11 mouse cellular contexts compared by ENCODE assay signal in the genomic region with DNA sequence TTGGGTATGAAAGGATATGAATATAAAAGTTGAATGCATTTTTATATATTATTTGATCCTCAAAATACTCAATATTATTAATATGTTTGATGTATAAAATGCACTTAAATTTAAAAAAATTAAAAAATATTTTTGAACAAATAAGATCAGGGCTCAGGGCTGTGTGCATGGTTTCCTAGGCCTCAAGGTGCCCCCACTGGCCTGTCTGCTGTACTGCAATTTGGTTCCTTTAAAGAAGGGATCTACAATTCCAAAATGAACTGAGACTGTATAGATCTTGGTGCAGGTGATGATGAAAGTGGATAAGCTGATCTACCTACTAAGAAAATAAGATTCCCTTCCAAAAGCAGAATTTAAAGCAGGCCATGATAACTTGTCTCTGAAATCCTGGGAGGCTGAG. TPM values are rescaled to one million over a fixed set of nuclear protein-coding genes. Genes with fewer than 3 reads are reported as not detected.
A peak's percentile ranks its signal among the peaks of the same experiment; 100 is the strongest.
DNase-seq lines count a peak whose midpoint lies in the region; ATAC-seq and TF ChIP-seq lines count a peak whose summit lies in the region.
"Had no signal": no experiment of that assay in that cellular context is flagged by ENCODE, and none has a peak within 500 bp of the region (broad histone marks: within the 10 kb centered on the region; RNA-seq: fewer than 3 reads in every experiment).

No protein-coding gene starts in this region.

- peak; percentile 53 for TF ChIP-seq CTCF in intestine, postnatal 0 days (IDR thresholded peaks at IDR 0.05; ENCODE audit: low read depth)

- no peak overlapping the region for H3K4me3 ChIP-seq in intestine, postnatal 0 days (ENCODE audit: low read depth, low read length)
- no peak overlapping the region for H3K4me3 ChIP-seq in intestine, embryonic 16.5 days (ENCODE audit: low read length)
- H3K4me3 ChIP-seq: hindbrain, embryonic 15.5 days had no signal

- H3K4me1 ChIP-seq in intestine, postnatal 0 days (replicated peaks; ENCODE audit: control insufficient read depth, insufficient read depth, low read length): no peaks in the 10 kb centered on the region
- no peaks in the 10 kb centered on the region for H3K4me1 ChIP-seq in intestine, embryonic 16.5 days (ENCODE audit: control insufficient read depth, insufficient read depth, low read length)
- H3K4me1 ChIP-seq: hindbrain, embryonic 15.5 days had no signal

- H3K36me3 ChIP-seq in intestine, postnatal 0 days (ENCODE audit: control insufficient read depth, insufficient read depth): no peaks in the 10 kb centered on the region
- no peaks in the 10 kb centered on the region for H3K36me3 ChIP-seq in intestine, embryonic 16.5 days (ENCODE audit: control insufficient read depth, insufficient read depth, low read length)
- H3K36me3 ChIP-seq: hindbrain, embryonic 15.5 days had no signal

- no peaks in the 10 kb centered on the region for H3K27me3 ChIP-seq in intestine, postnatal 0 days (replicated peaks; ENCODE audit: control insufficient read depth, insufficient read depth, low read length)
- H3K27me3 ChIP-seq in intestine, embryonic 16.5 days (replicated peaks; ENCODE audit: control insufficient read depth, insufficient read depth, low read length): no peaks in the 10 kb centered on the region
- H3K27me3 ChIP-seq: hindbrain, embryonic 15.5 days had no signal

- H3K27ac ChIP-seq in intestine, postnatal 0 days (ENCODE audit: low read depth, low read length): no peak overlapping the region
- H3K27ac ChIP-seq in intestine, embryonic 16.5 days (ENCODE audit: low read length): no peak overlapping the region
- H3K27ac ChIP-seq: hindbrain, embryonic 15.5 days had no signal

- DNase-seq in thymus, postnatal 4 days: peak; percentile 51
- no peak for DNase-seq in thymus, postnatal 0 days (ENCODE audit: low spot score)
- no peak for DNase-seq in spleen, postnatal 36 days (ENCODE audit: low spot score in 2 of 2)
- DNase-seq in layer of hippocampus, adult 9-10 months (ENCODE audit: low spot score): no peak
- DNase-seq: left cerebral cortex, postnatal 4 days; thymus, adult 18-20 months had no signal

- H3K9ac ChIP-seq in intestine, postnatal 0 days (ENCODE audit: low read depth, low read length): no peak overlapping the region
- no peak overlapping the region for H3K9ac ChIP-seq in intestine, embryonic 16.5 days (ENCODE audit: low read depth, low read length)
- H3K9ac ChIP-seq: hindbrain, embryonic 15.5 days had no signal

- ATAC-seq in intestine, postnatal 0 days: no peak
- no peak for ATAC-seq in intestine, embryonic 16.5 days
- peak; percentile 80 for ATAC-seq in erythroblast, adult 5-6 weeks (replicated peaks; ENCODE audit: low FRiP score, poor library complexity, severe bottlenecking)
- ATAC-seq: activated CD4-positive, CD25-positive, alpha-beta regulatory T cell, adult 4 months had no signal

- H3K4me2 ChIP-seq in intestine, postnatal 0 days (replicated peaks; ENCODE audit: low read depth): no peak overlapping the region
- H3K4me2 ChIP-seq in intestine, embryonic 16.5 days (ENCODE audit: low read depth, low read length): no peak overlapping the region
- H3K4me2 ChIP-seq: hindbrain, embryonic 15.5 days had no signal

- H3K9me3 ChIP-seq in intestine, postnatal 0 days (ENCODE audit: control insufficient read depth): no peaks in the 10 kb centered on the region
- H3K9me3 ChIP-seq in intestine, embryonic 16.5 days (ENCODE audit: control insufficient read depth, low read length): no peaks in the 10 kb centered on the region
- H3K9me3 ChIP-seq: hindbrain, embryonic 15.5 days had no signal

RNA-seq across cellular contexts. Expression of gene Dlgap5, which starts 14.8 kb away (rescaled TPM):
- 5.1 and 6.3 TPM in 2 replicates for polyA plus RNA-seq in intestine, postnatal 0 days (2015; fragmentation: Nextera tagmentation; extraction: Ambion mirVana)
- polyA plus RNA-seq in intestine, embryonic 16.5 days (2015; fragmentation: Nextera tagmentation; extraction: Ambion mirVana): 29.5 and 33.9 TPM in 2 replicates
- 41.8 and 46.4 TPM in 2 replicates for polyA plus RNA-seq in thymus, postnatal 0 days (2015; fragmentation: Nextera tagmentation; extraction: Ambion mirVana)
- 42.8 and 49.2 TPM in 2 replicates for total RNA-seq in erythroblast, adult 5-6 weeks (2015; ENCODE audit: low replicate concordance)
- total RNA-seq in erythroblast, adult 5-6 weeks (2017; ENCODE audit: low replicate concordance): 64.0 and 79.3 TPM in 2 replicates

RNA-seq across cellular contexts. Expression of gene Fbxo34, which starts 17.2 kb away (rescaled TPM):
- polyA plus RNA-seq in intestine, postnatal 0 days (2015; fragmentation: Nextera tagmentation; extraction: Ambion mirVana): 19.7 and 22.0 TPM in 2 replicates
- polyA plus RNA-seq in intestine, embryonic 16.5 days (2015; fragmentation: Nextera tagmentation; extraction: Ambion mirVana): 20.4 and 23.5 TPM in 2 replicates
- 18.2 and 20.3 TPM in 2 replicates for polyA plus RNA-seq in thymus, postnatal 0 days (2015; fragmentation: Nextera tagmentation; extraction: Ambion mirVana)
- 153 and 163 TPM in 2 replicates for total RNA-seq in erythroblast, adult 5-6 weeks (2015; ENCODE audit: low replicate concordance)
- total RNA-seq in erythroblast, adult 5-6 weeks (2017; ENCODE audit: low replicate concordance): 302 and 381 TPM in 2 replicates
